Mouse (Mus musculus) lung, adult 2 months (tissue): Measurements from ENCODE around the gene Snx6.

ENCODE experiments used
- CTCF ChIP-seq: fragments of 200-500 bp; IDR thresholded peaks from 2 replicates; pipeline ENCODE4 v1.5.1; 2011; ENCODE audit warnings: mild to moderate bottlenecking, low read length, control low read depth; ENCODE audit not compliant: insufficient read depth
- POLR2A ChIP-seq: fragments of 200-500 bp; IDR thresholded peaks from 2 replicates; pipeline ENCODE4 v1.6.1; 2011; ENCODE audit warnings: low read depth, mild to moderate bottlenecking, control low read depth, low read length, borderline replicate concordance; ENCODE audit errors: extremely low read depth

DNA sequence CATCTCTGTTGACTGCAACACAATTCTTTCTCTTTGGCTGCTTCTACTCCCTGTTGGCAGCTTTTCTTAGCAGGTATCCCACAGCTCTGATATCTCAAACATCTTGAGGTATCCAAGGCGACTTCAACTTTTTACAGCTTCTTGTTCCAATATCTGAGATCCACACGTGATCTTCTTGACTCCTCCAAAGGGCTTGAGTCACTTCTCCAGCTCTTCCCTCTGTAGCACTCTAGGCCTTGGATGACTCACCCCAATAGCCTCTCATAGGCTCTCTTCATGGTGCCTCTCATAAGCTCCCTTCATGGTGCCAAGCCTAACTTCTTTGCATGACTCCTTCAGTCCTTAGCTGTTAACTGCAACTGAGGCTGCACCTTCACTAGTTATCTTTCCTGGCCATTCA is 44.3 kb upstream of the Snx6 start:
- TF ChIP-seq POLR2A = no peak
- TF ChIP-seq CTCF = no peak
